9 mouse cellular contexts compared by ENCODE assay signal in genomic region chr6:97059599-97059998, GRCm38 (mm10). TPM values are rescaled to one million over a fixed set of nuclear protein-coding genes. Genes with fewer than 3 reads are reported as not detected.
A peak's percentile ranks its signal among the peaks of the same experiment; 100 is the strongest.
DNase-seq lines count a peak whose midpoint lies in the region; ATAC-seq lines count a peak whose summit lies in the region.
"Had no signal": no experiment of that assay in that cellular context is flagged by ENCODE, and none has a peak within 500 bp of the region (broad histone marks: within the 10 kb centered on the region; RNA-seq: fewer than 3 reads in every experiment).

No protein-coding gene starts in this region.

- H3K36me3 ChIP-seq in kidney, embryonic 14.5 days (ENCODE audit: control insufficient read depth, insufficient read depth, low read length) = no peaks in the 10 kb centered on the region
- H3K36me3 ChIP-seq in embryonic facial prominence, embryonic 14.5 days (ENCODE audit: control insufficient read depth, insufficient read depth, low read length) = no peaks in the 10 kb centered on the region
- H3K36me3 ChIP-seq in intestine, embryonic 14.5 days (ENCODE audit: control insufficient read depth, insufficient read depth, low read length) = no peaks in the 10 kb centered on the region

- 0 out of 2 replicates have a peak, but pooled peaks have one; percentile 5 for ATAC-seq in kidney, embryonic 14.5 days (ENCODE audit: low FRiP score, low TSS enrichment)
- ATAC-seq in embryonic facial prominence, embryonic 14.5 days (ENCODE audit: low read depth) = no peak
- ATAC-seq in intestine, embryonic 14.5 days (replicated peaks; ENCODE audit: low FRiP score, low TSS enrichment, low read depth) = no peak

- 4% methylated on average over 10 of the region's 10 CpGs for WGBS in kidney, embryonic 14.5 days
- WGBS in embryonic facial prominence, embryonic 14.5 days = 2% methylated on average over 10 of the region's 10 CpGs
- WGBS in intestine, embryonic 14.5 days = 3% methylated on average over 10 of the region's 10 CpGs

- peak overlapping the region; percentile 41 for H3K4me3 ChIP-seq in kidney, embryonic 14.5 days (ENCODE audit: low read length)
- peak overlapping the region; percentile 39 for H3K4me3 ChIP-seq in embryonic facial prominence, embryonic 14.5 days (ENCODE audit: low read depth, low read length)
- peak overlapping the region; percentile 38 for H3K4me3 ChIP-seq in intestine, embryonic 14.5 days (ENCODE audit: low read depth, low read length)

- no peaks in the 10 kb centered on the region for H3K4me1 ChIP-seq in kidney, embryonic 14.5 days (ENCODE audit: control insufficient read depth, insufficient read depth, low read length)
- peaks cover 4% of the 10 kb centered on the region for H3K4me1 ChIP-seq in embryonic facial prominence, embryonic 14.5 days (ENCODE audit: control insufficient read depth, insufficient read depth, low read length)
- H3K4me1 ChIP-seq in intestine, embryonic 14.5 days (replicated peaks; ENCODE audit: control insufficient read depth, insufficient read depth, low read length) = no peaks in the 10 kb centered on the region

- peaks cover 24% of the 10 kb centered on the region for H3K27me3 ChIP-seq in kidney, embryonic 14.5 days (ENCODE audit: control insufficient read depth, insufficient read depth, low read length)
- peaks cover 34% of the 10 kb centered on the region for H3K27me3 ChIP-seq in embryonic facial prominence, embryonic 14.5 days (replicated peaks; ENCODE audit: control insufficient read depth, insufficient read depth, low read length)
- H3K27me3 ChIP-seq in intestine, embryonic 14.5 days (replicated peaks; ENCODE audit: control insufficient read depth, insufficient read depth, low read length) = peaks cover 48% of the 10 kb centered on the region

- H3K9me3 ChIP-seq in kidney, embryonic 14.5 days (ENCODE audit: control insufficient read depth, low read length) = no peaks in the 10 kb centered on the region
- H3K9me3 ChIP-seq in embryonic facial prominence, embryonic 14.5 days (ENCODE audit: control insufficient read depth, low read length) = no peaks in the 10 kb centered on the region
- no peaks in the 10 kb centered on the region for H3K9me3 ChIP-seq in intestine, embryonic 14.5 days (ENCODE audit: control insufficient read depth, low read length)

- H3K27ac ChIP-seq in kidney, embryonic 14.5 days (ENCODE audit: low read depth, low read length) = no peak overlapping the region
- no peak overlapping the region for H3K27ac ChIP-seq in embryonic facial prominence, embryonic 14.5 days (replicated peaks; ENCODE audit: low read depth, low read length)
- no peak overlapping the region for H3K27ac ChIP-seq in intestine, embryonic 14.5 days (ENCODE audit: low read depth)

- DNase-seq in kidney, postnatal 10 days = no peak
- no peak for DNase-seq in embryonic facial prominence, embryonic 14.5 days (ENCODE audit: low spot score)
- DNase-seq in intestine, embryonic 14.5 days (ENCODE audit: low spot score) = no peak
- peak; percentile 20 for DNase-seq in neural tube, embryonic 10.5 days (ENCODE audit: extremely low spot score, low spot score)
- no peak for DNase-seq in spleen, adult 12 weeks (ENCODE audit: low spot score)
- no peak for DNase-seq in cerebellum, postnatal 25 days
- no peak for DNase-seq in kidney, postnatal 25 days

- peak overlapping the region; percentile 75 for H3K4me2 ChIP-seq in kidney, embryonic 14.5 days (replicated peaks; ENCODE audit: low read depth, low read length)
- peak overlapping the region; percentile 60 for H3K4me2 ChIP-seq in embryonic facial prominence, embryonic 14.5 days (ENCODE audit: low read depth, low read length)
- peak overlapping the region; percentile 65 for H3K4me2 ChIP-seq in intestine, embryonic 14.5 days (ENCODE audit: low read length)

- no peak overlapping the region for H3K9ac ChIP-seq in kidney, embryonic 14.5 days (ENCODE audit: low read depth, low read length)
- H3K9ac ChIP-seq in embryonic facial prominence, embryonic 14.5 days (ENCODE audit: low read depth, low read length) = peak overlapping the region; percentile 28; the same call in 1 of the 2 replicates
- H3K9ac ChIP-seq in intestine, embryonic 14.5 days (ENCODE audit: low read length) = no peak overlapping the region

RNA-seq across cellular contexts. Expression of gene Fam19a4, which starts 0.6 kb away (rescaled TPM):
- 0.96 and 1.1 TPM in 2 replicates for polyA plus RNA-seq in kidney, embryonic 14.5 days (2014; fragmentation: Nextera tagmentation; extraction: Ambion mirVana)
- polyA plus RNA-seq in embryonic facial prominence, embryonic 14.5 days (2014; fragmentation: Nextera tagmentation; extraction: Ambion mirVana) = 1.4 and 1.9 TPM in 2 replicates
- 0.19 TPM in 1 of 2 replicates, not detected in the other for polyA plus RNA-seq in intestine, embryonic 14.5 days (2014; fragmentation: Nextera tagmentation; extraction: Ambion mirVana)
- polyA plus RNA-seq: liver, adult 2 months had no signal
